Mouse (Mus musculus): ENCODE data around the gene Xrcc6. TPM values are rescaled to one million over a fixed set of nuclear protein-coding genes. Genes with fewer than 3 reads are reported as not detected.
A peak's percentile ranks its signal among the peaks of the same experiment; 100 is the strongest.

Xrcc6 gene
- polyA plus RNA-seq, 1 experiment from 2014 or later = 64.4 TPM

GRCm38 (mm10) chr15:82011947-82012346 is 24.3 kb downstream of the Xrcc6 start:
- 89% methylated on average over 6 of the region's 6 CpGs for WGBS
- no peaks in the 10 kb centered on the region for H3K27me3 ChIP-seq

GRCm38 (mm10) chr15:82014745-82015391 is 27.2 kb downstream of the Xrcc6 start:
- H3K27me3 ChIP-seq = no peaks in the 10 kb centered on the region
- 16% methylated on average over 9 of the region's 9 CpGs for WGBS
- H3K4me3 ChIP-seq (replicated peaks) = peak overlapping the region; percentile 92
- H3K4me1 ChIP-seq = peaks cover 22% of the 10 kb centered on the region
- no peak overlapping the region for H3K27ac ChIP-seq
- H3K9me3 ChIP-seq = no peaks in the 10 kb centered on the region
- H3K4me2 ChIP-seq = peak overlapping the region; percentile 94
- H3K36me3 ChIP-seq (replicated peaks) = peaks cover 15% of the 10 kb centered on the region
- peak overlapping the region; percentile 94 for H3K9ac ChIP-seq
- ATAC-seq (ENCODE audit: low FRiP score) = no peak

More at GRCm38 (mm10) chr15:82011947-82012346, 24.3 kb downstream of the Xrcc6 start:
- H3K4me1 ChIP-seq = peaks cover 21% of the 10 kb centered on the region
- H3K27ac ChIP-seq = no peak overlapping the region
- no peak overlapping the region for H3K4me2 ChIP-seq
- no peak for ATAC-seq (ENCODE audit: low FRiP score)
- no peak overlapping the region for H3K9ac ChIP-seq
- no peaks in the 10 kb centered on the region for H3K9me3 ChIP-seq
- H3K36me3 ChIP-seq (replicated peaks) = 0 out of 2 replicates have a peak, but pooled peaks cover 5% of the 10 kb centered on the region
- H3K4me3 ChIP-seq (replicated peaks) = no peak overlapping the region

- Histone ChIP-seq H3K9ac (peak overlapping the region; percentile 94), H3K4me3 (replicated peaks) (peak overlapping the region; percentile 92), H3K4me2 (peak overlapping the region; percentile 94), H3K36me3 (replicated peaks) (peaks cover 18% of the 10 kb centered on the region), H3K27me3 (no peaks in the 10 kb centered on the region), H3K4me1 (peaks cover 22% of the 10 kb centered on the region), H3K9me3 (no peaks in the 10 kb centered on the region), H3K27ac (peak overlapping the region; percentile 74)
- ATAC-seq (ENCODE audit: low FRiP score) = no peak
- WGBS = under 1% methylated on average over 39 of the region's 39 CpGs
Observed at GRCm38 (mm10) chr15:82015392-82016100, 27.9 kb downstream of the Xrcc6 start.

- peak overlapping the region; percentile 92 for H3K4me3 ChIP-seq (replicated peaks)
- no peaks in the 10 kb centered on the region for H3K27me3 ChIP-seq
- WGBS = under 1% methylated on average over 53 of the region's 53 CpGs
- H3K9me3 ChIP-seq = no peaks in the 10 kb centered on the region
- peaks cover 18% of the 10 kb centered on the region for H3K36me3 ChIP-seq (replicated peaks)
- peak overlapping the region; percentile 94 for H3K9ac ChIP-seq
- ATAC-seq (ENCODE audit: low FRiP score) = peak; percentile 97
- H3K27ac ChIP-seq = peak overlapping the region; percentile 74
- H3K4me2 ChIP-seq = peak overlapping the region; percentile 94
- peaks cover 22% of the 10 kb centered on the region for H3K4me1 ChIP-seq
Observed at GRCm38 (mm10) chr15:82016101-82016808, 28.6 kb downstream of the Xrcc6 start.

- Histone ChIP-seq H3K4me3 (replicated peaks) (peak overlapping the region; percentile 92), H3K9ac (peak overlapping the region; percentile 94), H3K4me1 (peaks cover 22% of the 10 kb centered on the region), H3K4me2 (peak overlapping the region; percentile 94), H3K36me3 (replicated peaks) (peaks cover 18% of the 10 kb centered on the region), H3K27ac (peak overlapping the region; percentile 70), H3K27me3 (no peaks in the 10 kb centered on the region), H3K9me3 (no peaks in the 10 kb centered on the region)
- 20% methylated on average over 6 of the region's 6 CpGs for WGBS
- ATAC-seq (ENCODE audit: low FRiP score) = no peak
Observed at GRCm38 (mm10) chr15:82016830-82017229, 29.2 kb downstream of the Xrcc6 start.

DNA sequence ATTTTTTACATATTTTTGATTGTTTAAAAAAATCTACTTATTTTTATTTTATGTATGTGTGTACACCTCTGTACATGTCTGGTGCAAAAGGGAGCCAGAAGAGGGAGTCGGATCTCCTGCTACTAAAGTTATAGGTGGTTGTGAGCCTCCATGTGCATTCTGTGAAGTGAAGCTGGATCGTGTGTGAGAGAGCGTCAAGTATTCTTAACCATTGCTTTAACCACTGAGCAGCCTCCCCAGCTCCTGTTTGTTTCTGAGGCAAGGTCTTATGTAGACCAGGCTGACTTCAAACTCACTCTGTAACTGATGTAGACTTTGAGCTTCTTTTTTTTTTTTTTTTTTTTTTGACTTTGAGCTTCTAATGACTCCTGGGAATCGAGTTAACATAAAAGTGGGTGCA is 29.8 kb downstream of the Xrcc6 start:
- H3K4me1 ChIP-seq = peaks cover 22% of the 10 kb centered on the region
- ATAC-seq (ENCODE audit: low FRiP score) = no peak
- no peak overlapping the region for H3K4me3 ChIP-seq (replicated peaks)
- no peak overlapping the region for H3K9ac ChIP-seq
- WGBS = 75% methylated on average over 4 of the region's 4 CpGs
- peaks cover 18% of the 10 kb centered on the region for H3K36me3 ChIP-seq (replicated peaks)
- no peak overlapping the region for H3K4me2 ChIP-seq
- no peaks in the 10 kb centered on the region for H3K9me3 ChIP-seq
- no peak overlapping the region for H3K27ac ChIP-seq
- no peaks in the 10 kb centered on the region for H3K27me3 ChIP-seq

DNA sequence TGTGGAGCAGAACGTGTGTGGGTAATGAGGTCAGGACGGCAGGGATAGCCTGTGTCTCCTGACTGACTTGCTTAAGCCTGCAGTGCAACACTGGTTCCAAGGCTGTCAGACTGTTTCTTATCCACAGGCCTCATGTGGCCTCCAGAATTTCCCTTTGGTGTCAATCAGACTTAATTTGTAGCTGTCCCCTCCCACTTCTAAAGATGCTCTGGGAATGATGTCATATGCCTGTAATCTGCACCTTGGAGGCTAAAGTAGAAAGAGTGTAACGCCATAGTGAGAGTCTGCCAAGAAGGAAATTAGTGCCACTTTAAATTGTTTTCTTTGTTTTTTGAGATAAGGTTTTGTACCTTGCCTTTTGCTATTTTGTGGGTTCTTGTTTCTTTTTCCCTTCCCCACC is 31.7 kb downstream of the Xrcc6 start:
- Histone ChIP-seq H3K9ac (no peak overlapping the region), H3K4me3 (replicated peaks) (no peak overlapping the region), H3K27me3 (no peaks in the 10 kb centered on the region), H3K4me1 (peaks cover 18% of the 10 kb centered on the region), H3K9me3 (no peaks in the 10 kb centered on the region), H3K36me3 (replicated peaks) (peaks cover 35% of the 10 kb centered on the region), H3K4me2 (no peak overlapping the region), H3K27ac (no peak overlapping the region)
- 86% methylated on average over 3 of the region's 3 CpGs for WGBS
- ATAC-seq (ENCODE audit: low FRiP score) = no peak

GRCm38 (mm10) chr15:82022535-82023088 is 35.0 kb downstream of the Xrcc6 start:
- no peak overlapping the region for H3K4me3 ChIP-seq (replicated peaks)
- peaks cover 68% of the 10 kb centered on the region for H3K36me3 ChIP-seq (replicated peaks)
- no peak overlapping the region for H3K4me2 ChIP-seq
- no peaks in the 10 kb centered on the region for H3K27me3 ChIP-seq
- ATAC-seq (ENCODE audit: low FRiP score) = no peak
- H3K9ac ChIP-seq = no peak overlapping the region
- H3K4me1 ChIP-seq = no peaks in the 10 kb centered on the region
- WGBS = 92% methylated on average over 13 of the region's 13 CpGs
- H3K27ac ChIP-seq = no peak overlapping the region
- no peaks in the 10 kb centered on the region for H3K9me3 ChIP-seq

DNA sequence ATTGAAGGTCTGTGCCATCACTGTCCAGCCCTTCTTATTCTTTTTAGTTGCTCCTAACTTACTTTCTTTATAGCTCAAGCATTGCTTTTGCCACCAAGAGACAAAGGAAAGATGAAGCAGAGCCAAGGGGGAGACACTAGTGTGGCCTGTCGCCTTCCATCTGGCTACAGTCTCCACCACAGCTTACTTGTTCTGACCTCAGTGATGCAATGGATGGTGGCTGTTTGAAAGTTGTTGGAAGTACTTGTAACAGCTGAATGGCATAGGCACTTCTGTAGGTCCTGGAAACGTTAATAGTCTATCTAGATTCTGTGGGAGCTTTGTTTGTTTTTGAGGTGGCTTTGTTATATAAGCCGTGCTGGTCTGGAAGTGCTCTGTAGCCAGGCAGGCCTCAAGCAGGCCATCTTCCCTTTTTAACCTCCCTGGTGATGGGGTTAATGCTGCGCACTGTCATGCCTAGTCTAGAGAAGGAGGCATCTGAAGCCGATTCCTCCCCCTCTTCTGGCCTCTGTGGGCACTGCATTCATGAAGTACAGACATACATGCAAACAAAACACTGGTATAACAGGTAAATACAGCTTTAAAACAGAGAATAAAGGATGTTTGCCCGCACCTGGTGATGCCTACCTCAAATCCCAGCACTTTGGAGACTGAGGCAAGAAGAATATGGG is 36.5 kb downstream of the Xrcc6 start:
- H3K9me3 ChIP-seq = no peaks in the 10 kb centered on the region
- whole genome bisulfite sequencing = 90% methylated on average over 6 of the region's 6 CpGs
- no peak for ATAC-seq (ENCODE audit: low FRiP score)
- H3K36me3 ChIP-seq (replicated peaks) = peaks cover 80% of the 10 kb centered on the region
- H3K27me3 ChIP-seq = no peaks in the 10 kb centered on the region
- no peak overlapping the region for H3K4me2 ChIP-seq
- H3K27ac ChIP-seq = no peak overlapping the region
- H3K9ac ChIP-seq = no peak overlapping the region
- H3K4me1 ChIP-seq = no peaks in the 10 kb centered on the region
- no peak overlapping the region for H3K4me3 ChIP-seq (replicated peaks)

GRCm38 (mm10) chr15:82027276-82027675 is 39.6 kb downstream of the Xrcc6 start:
- no peak overlapping the region for H3K9ac ChIP-seq
- ATAC-seq (ENCODE audit: low FRiP score) = no peak
- no peak overlapping the region for H3K4me3 ChIP-seq (replicated peaks)
- H3K27ac ChIP-seq = no peak overlapping the region
- no peak overlapping the region for H3K4me2 ChIP-seq
- no peaks in the 10 kb centered on the region for H3K9me3 ChIP-seq
- peaks cover 98% of the 10 kb centered on the region for H3K36me3 ChIP-seq (replicated peaks)
- no peaks in the 10 kb centered on the region for H3K27me3 ChIP-seq
- H3K4me1 ChIP-seq = no peaks in the 10 kb centered on the region
- 94% methylated on average over 7 of the region's 7 CpGs for WGBS

DNA sequence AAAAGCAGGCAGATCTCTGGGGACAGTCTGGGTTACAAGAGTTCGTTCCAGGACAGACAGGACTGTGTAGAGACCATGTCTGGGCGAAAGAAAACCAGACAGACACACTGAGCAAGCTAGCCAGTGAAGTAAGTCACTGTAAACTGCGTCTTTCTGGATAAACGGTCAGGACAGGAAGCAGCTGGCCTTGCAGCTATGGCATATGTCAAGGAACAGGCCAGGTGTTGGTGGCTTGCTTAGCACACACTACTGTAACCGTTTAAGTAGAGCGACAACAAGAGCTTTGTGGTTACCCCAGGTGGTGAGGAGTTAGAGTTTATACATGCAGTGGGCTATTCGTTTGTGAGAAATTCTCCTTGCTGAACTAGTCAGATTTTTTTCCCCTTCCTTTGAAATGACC is 40.1 kb downstream of the Xrcc6 start:
- ATAC-seq (ENCODE audit: low FRiP score) = no peak
- no peaks in the 10 kb centered on the region for H3K9me3 ChIP-seq
- H3K9ac ChIP-seq = no peak overlapping the region
- H3K27ac ChIP-seq = no peak overlapping the region
- H3K27me3 ChIP-seq = no peaks in the 10 kb centered on the region
- H3K36me3 ChIP-seq (replicated peaks) = peaks cover 97% of the 10 kb centered on the region
- WGBS = 94% methylated on average over 7 of the region's 7 CpGs
- H3K4me2 ChIP-seq = no peak overlapping the region
- no peaks in the 10 kb centered on the region for H3K4me1 ChIP-seq
- no peak overlapping the region for H3K4me3 ChIP-seq (replicated peaks)

DNA sequence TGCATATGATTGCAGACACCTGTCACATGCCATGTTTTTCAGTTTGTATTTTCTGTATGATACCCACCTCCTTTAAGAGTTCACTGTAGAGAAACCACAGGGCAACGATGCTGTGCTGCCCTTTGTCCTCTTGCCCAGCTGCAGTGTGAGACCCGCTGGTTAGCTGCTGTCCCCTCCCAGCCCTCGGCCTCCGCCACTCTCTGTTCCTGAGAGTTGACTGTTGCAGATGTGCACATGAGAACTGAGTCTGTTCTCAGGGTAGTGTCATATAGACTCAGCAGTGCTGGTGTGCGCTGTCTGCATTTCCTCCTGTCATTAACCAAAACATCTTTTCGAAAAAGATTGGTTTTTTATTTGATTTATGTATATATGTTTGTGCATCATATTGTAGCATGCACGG is 44.8 kb downstream of the Xrcc6 start:
- Histone ChIP-seq H3K4me2 (no peak overlapping the region), H3K9ac (no peak overlapping the region), H3K4me3 (replicated peaks) (no peak overlapping the region), H3K9me3 (no peaks in the 10 kb centered on the region), H3K27me3 (no peaks in the 10 kb centered on the region), H3K27ac (no peak overlapping the region), H3K36me3 (replicated peaks) (peaks cover 80% of the 10 kb centered on the region), H3K4me1 (no peaks in the 10 kb centered on the region)
- WGBS = 87% methylated on average over 7 of the region's 7 CpGs
- ATAC-seq (ENCODE audit: low FRiP score) = no peak

Data from forebrain, embryonic 12.5 days (tissue).